Mouse (Mus musculus) liver, adult 2 months (tissue): ENCODE results near the gene Dmrta2.

ENCODE experiments used
- CTCF ChIP-seq: fragments of 200-500 bp; IDR thresholded peaks from 2 replicates; pipeline ENCODE4 v1.5.1; 2011; ENCODE audit warnings: low read depth, low read length, control low read depth
- POLR2A ChIP-seq: fragments of 200-500 bp; IDR thresholded peaks from 2 replicates; pipeline ENCODE4 v1.6.1; 2011; ENCODE audit warnings: low read length, control low read depth; ENCODE audit not compliant: insufficient read depth; ENCODE audit errors: extremely low read depth

DNA sequence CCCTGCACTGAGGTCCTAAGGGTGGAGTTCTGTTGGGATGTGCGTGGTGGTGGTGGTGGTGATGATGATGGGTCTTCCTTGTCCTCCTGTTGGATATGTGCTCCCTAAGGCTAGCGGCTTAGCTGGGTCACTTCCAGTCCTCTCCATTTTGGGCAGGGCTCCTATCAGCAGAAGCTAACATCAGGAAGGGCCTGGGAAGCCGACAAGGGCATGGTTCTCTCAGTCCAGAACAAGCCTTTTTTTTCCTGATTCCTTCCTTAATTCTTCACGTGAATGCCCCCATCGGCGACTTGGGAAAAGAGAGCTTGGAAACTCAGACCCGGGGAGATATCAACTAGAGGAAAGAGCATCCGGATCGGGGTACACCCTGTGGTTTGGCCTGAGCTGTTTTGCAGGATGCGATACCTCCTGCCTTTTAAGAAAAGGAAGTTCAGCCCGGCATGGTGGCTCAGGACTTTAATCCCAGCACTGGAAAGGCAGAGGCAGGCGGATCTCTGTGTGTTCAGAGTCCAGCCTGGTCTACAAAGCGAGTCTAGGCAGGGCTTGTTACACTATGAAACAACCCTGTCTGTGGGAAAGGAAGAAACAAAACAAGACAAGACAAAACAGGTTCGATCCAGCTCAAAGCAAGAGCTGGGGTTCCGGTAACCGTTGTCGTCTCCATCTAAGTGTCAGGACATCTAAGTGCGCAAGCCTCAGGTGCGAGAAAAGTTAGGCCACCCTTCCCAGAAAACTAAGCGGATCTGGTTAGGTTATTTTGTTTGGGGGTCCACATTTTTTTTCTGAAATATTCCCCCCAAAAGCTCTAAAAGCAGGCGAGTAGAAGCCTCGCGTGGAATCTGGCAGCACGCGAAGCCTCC lies 2.2 kb upstream of the Dmrta2 start:
- no peak for TF ChIP-seq POLR2A
- TF ChIP-seq CTCF: no peak
